In the genomic region with DNA sequence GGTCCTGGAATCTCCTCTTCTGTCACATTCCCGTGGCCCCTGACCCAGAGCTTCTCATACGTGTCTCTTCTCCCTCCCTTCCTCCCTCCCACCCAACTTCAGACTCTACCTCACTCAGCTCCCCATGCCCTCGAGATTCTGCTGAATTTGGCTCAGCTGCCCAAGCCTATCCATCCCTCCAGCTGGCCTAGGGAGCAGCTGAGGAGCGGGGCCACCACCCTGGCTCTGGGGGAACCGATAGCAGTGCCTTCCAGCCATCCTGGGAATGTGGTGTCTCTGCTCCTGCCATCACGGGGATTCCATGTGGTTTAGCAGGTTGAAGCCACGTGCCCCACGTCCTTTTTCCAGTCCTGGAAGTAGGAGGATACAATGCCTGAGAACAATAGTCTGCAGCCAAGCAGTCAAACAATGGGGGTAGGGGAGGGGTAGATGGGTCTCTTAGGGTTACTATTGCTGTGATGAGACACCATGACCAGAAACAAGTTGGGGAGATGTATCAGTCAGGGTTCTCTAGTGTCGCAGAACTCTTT, we compare ENCODE assay signal across 21 mouse cellular contexts. TPM values are rescaled to one million over a fixed set of nuclear protein-coding genes. Genes with fewer than 3 reads are reported as not detected.
"Had no signal": no experiment of that assay in that cellular context is flagged by ENCODE, and none has a peak within 500 bp of the region (broad histone marks: within the 10 kb centered on the region; RNA-seq: fewer than 3 reads in every experiment).

No protein-coding gene starts in this region.

- DNase-seq: kidney, postnatal 14 days; kidney, postnatal 4 days; left cerebral cortex, postnatal 4 days; liver, postnatal 0 days; lung, embryonic 14.5 days; retina, postnatal 1 day; right cerebral cortex, postnatal 25 days; spleen, adult 18-20 months; thymus, postnatal 25 days had no signal

- H3K9ac ChIP-seq: limb, embryonic 12.5 days; limb, embryonic 15.5 days; liver, embryonic 14.5 days; liver, postnatal 0 days; lung, embryonic 14.5 days; midbrain, embryonic 12.5 days; midbrain, embryonic 15.5 days; neural tube, embryonic 13.5 days; stomach, embryonic 15.5 days had no signal

- H3K4me3 ChIP-seq: limb, embryonic 12.5 days; limb, embryonic 15.5 days; midbrain, embryonic 12.5 days; midbrain, embryonic 15.5 days; neural tube, embryonic 13.5 days; stomach, embryonic 15.5 days had no signal

- H3K36me3 ChIP-seq: limb, embryonic 12.5 days; limb, embryonic 15.5 days; midbrain, embryonic 12.5 days; midbrain, embryonic 15.5 days; neural tube, embryonic 13.5 days; stomach, embryonic 15.5 days had no signal

- ATAC-seq: liver, postnatal 0 days; lung, postnatal 0 days; midbrain, embryonic 15.5 days had no signal

- H3K27me3 ChIP-seq: limb, embryonic 12.5 days; limb, embryonic 15.5 days; midbrain, embryonic 15.5 days; stomach, embryonic 15.5 days had no signal

- H3K4me1 ChIP-seq: stomach, embryonic 15.5 days had no signal

- H3K9me3 ChIP-seq: limb, embryonic 12.5 days; limb, embryonic 15.5 days; midbrain, embryonic 12.5 days; midbrain, embryonic 15.5 days; neural tube, embryonic 13.5 days; stomach, embryonic 15.5 days had no signal

- H3K4me2 ChIP-seq: limb, embryonic 12.5 days; limb, embryonic 15.5 days; liver, embryonic 11.5 days; lung, embryonic 14.5 days; midbrain, embryonic 12.5 days; midbrain, embryonic 15.5 days; neural tube, embryonic 13.5 days; stomach, embryonic 15.5 days had no signal

- H3K27ac ChIP-seq: limb, embryonic 12.5 days; limb, embryonic 15.5 days; liver, embryonic 14.5 days; macrophage; midbrain, embryonic 12.5 days; midbrain, embryonic 15.5 days; neural tube, embryonic 13.5 days; stomach, embryonic 15.5 days had no signal

RNA-seq across cellular contexts. Expression of a gene that starts 40.0 kb away (rescaled TPM):
- total RNA-seq: megakaryocyte, adult 5-6 weeks; neutrophil, adult 5-6 weeks had no signal
- polyA plus RNA-seq: liver, postnatal 0 days; lung, postnatal 0 days; macrophage had no signal
